Mouse (Mus musculus) small intestine, adult 2 months (tissue): ENCODE results near the gene Sh2d1b1.

Experiments
- CTCF ChIP-seq: fragments of 200-500 bp; IDR thresholded peaks from 2 replicates; pipeline ENCODE4 v1.5.1; 2012; ENCODE audit warnings: low read depth, mild to moderate bottlenecking, control low read depth, inconsistent platforms, low read length, moderate library complexity, mixed read lengths; ENCODE audit not compliant: insufficient replicate concordance, insufficient read length; ENCODE audit errors: extremely low read depth
- POLR2A ChIP-seq: fragments of 200-500 bp; IDR thresholded peaks from 2 replicates; pipeline ENCODE4 v1.6.1; 2012; ENCODE audit warnings: low read depth, mild to moderate bottlenecking, control low read depth, inconsistent platforms, low read length, moderate library complexity

DNA sequence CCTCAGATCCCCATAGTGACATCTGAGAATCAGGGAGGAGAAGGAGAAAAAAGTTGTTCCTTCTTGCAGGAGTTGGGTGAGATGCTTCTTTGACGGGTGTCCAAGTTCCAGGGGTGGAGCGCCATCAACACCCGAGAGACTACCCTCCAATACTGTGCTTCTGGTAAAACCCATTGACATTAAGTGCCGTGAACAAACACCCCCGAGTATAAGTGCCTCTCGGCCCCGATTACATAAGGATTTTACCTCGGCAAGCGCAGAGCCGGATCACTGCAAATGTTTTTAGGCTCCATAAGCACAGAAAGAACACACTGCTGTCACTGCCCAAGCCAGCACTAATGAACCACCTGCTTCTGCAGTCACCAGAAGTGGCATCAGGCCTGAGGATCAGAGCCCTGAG lies 45.9 kb downstream of the Sh2d1b1 start:
- TF ChIP-seq CTCF (no peak), POLR2A (no peak)
